Mouse (Mus musculus) thymus, adult 2 months (tissue): Measurements from ENCODE around the gene Il1rapl2. TPM values are rescaled to one million over a fixed set of nuclear protein-coding genes. Genes with fewer than 3 reads are reported as not detected.

Source experiments
- DNase-seq: peaks from one replicate; pipeline ENCODE4 v3.0.0; 2021
- H3K27ac ChIP-seq: fragments of 200-500 bp; 2 replicates; pipeline ENCODE4 v1.5.1; 2012; ENCODE audit warnings: low read length, control low read depth; ENCODE audit not compliant: control insufficient read depth, insufficient read depth
- H3K27me3 ChIP-seq: fragments of 200-500 bp; 2 replicates; pipeline ENCODE4 v1.6.1; 2012; ENCODE audit warnings: mild to moderate bottlenecking, low read length, moderate library complexity, mixed read lengths; ENCODE audit not compliant: control insufficient read depth, insufficient read depth
- H3K36me3 ChIP-seq: fragments of 200-500 bp; 2 replicates; pipeline ENCODE4 v1.6.1; 2012; ENCODE audit warnings: mild to moderate bottlenecking, low read length, moderate library complexity; ENCODE audit not compliant: control insufficient read depth, insufficient read depth
- H3K4me1 ChIP-seq: fragments of 200-500 bp; replicated peaks from 2 replicates; pipeline ENCODE4 v1.6.1; 2012; ENCODE audit warnings: low read length; ENCODE audit not compliant: control insufficient read depth, insufficient read depth
- H3K4me3 ChIP-seq: fragments of 200-500 bp; 2 replicates; pipeline ENCODE4 v1.5.1; 2012; ENCODE audit warnings: mild to moderate bottlenecking, low read length, control low read depth, moderate library complexity; ENCODE audit not compliant: control insufficient read depth, insufficient read depth
- CTCF ChIP-seq: fragments of 200-500 bp; IDR thresholded peaks from 2 replicates; pipeline ENCODE4 v1.5.1; 2012; ENCODE audit warnings: mild to moderate bottlenecking, control low read depth, low read length, moderate library complexity, borderline replicate concordance; ENCODE audit not compliant: control insufficient read depth, poor library complexity, insufficient read depth; ENCODE audit errors: extremely low read depth
- POLR2A ChIP-seq: fragments of 200-500 bp; IDR thresholded peaks from 2 replicates; pipeline ENCODE4 v1.6.1; 2012; ENCODE audit warnings: mild to moderate bottlenecking, low read length, control low read depth, moderate library complexity; ENCODE audit not compliant: control insufficient read depth, poor library complexity, insufficient read depth; ENCODE audit errors: extremely low read depth
- WGBS: fragments of 180-500 bp; shearing (Covaris S2); methylation state at CpG from one replicate; pipeline ENCODE4 v1.1.7; 2018; 5-methylcytosine and 5-hydroxymethylcytosine counted together
- polyA plus RNA-seq: library from polyadenylated mRNA; depleted of rRNA; stranded (reverse); fragments of >200 nt; gene quantifications from 2 replicates; pipeline ENCODE4 v1.2.3, GENCODE M21; 2012

Gene Il1rapl2
- polyA plus RNA-seq, 1 experiment: not detected

DNA sequence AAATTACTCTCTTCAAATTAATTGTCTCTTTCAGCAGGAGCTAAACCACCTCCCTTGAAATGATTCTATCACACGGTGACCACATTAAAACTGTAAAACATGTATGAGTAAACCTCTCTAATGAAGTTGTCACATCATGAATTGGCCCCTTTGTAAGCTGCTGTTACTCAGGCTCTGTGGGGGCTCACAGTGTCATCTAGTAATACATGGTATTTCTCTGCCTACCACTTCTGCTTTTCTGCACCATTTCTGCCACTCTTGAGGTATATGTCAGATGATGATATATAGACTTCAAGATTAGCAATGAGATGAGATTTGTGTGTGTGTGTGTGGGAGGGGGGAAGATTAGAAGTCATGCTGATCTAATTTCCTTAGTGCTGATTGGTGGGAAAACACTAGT, 117.6 kb downstream of the Il1rapl2 start:
- Histone ChIP-seq H3K4me1 (no peaks in the 10 kb centered on the region), H3K4me3 (no peak overlapping the region), H3K27ac (no peak overlapping the region), H3K36me3 (no peaks in the 10 kb centered on the region), H3K27me3 (no peaks in the 10 kb centered on the region)
- DNase-seq: no peak
- TF ChIP-seq POLR2A: no peak
- TF ChIP-seq CTCF: no peak
- WGBS: 9% methylated on average over 1 of the region's 1 CpGs

DNA sequence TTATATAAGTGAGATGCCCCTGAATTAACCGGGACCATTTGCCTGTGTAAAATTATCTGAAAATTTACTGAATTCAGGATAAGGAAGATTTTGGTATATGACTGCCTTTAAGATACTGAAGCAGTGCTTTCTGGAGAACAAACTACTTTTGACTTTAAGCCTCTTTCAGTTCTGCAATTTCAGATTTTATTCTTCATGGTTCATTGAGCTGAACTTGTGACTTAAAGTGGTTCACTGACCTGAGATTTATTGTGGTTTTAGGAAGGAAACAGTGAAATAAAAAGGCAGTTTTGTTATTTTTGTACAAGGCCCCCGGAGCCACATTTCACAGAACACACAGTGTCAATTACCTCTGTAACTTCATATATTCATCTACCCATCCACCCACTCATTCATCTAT, 129.6 kb downstream of the Il1rapl2 start:
- DNase-seq: no peak
- no peak for TF ChIP-seq CTCF
- no peak for TF ChIP-seq POLR2A
- Histone ChIP-seq H3K27me3 (no peaks in the 10 kb centered on the region), H3K36me3 (no peaks in the 10 kb centered on the region), H3K4me1 (no peaks in the 10 kb centered on the region), H3K4me3 (no peak overlapping the region), H3K27ac (no peak overlapping the region)
- WGBS: 49% methylated on average over 2 of the region's 2 CpGs

DNA sequence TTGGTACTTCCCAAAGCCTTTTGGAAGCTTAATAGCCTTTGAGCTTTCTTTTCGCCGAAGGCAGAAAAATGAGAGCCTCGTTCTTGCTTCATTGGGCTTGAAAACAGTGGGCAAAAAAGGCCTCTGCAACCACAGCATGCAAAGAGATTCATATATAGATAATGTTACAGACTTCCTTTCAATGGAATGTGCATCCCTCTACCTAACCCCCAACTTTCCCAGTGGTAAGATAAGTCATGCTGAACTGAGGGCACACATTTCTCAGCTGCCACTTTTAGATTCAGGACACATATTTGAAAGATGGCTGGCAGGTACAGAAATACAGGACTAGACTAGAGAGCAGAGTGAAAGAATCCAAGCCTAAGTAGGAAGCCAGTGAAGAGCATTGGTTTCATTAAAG, 185.1 kb downstream of the Il1rapl2 start:
- Histone ChIP-seq H3K4me1 (no peaks in the 10 kb centered on the region), H3K36me3 (no peaks in the 10 kb centered on the region), H3K27ac (no peak overlapping the region), H3K27me3 (no peaks in the 10 kb centered on the region), H3K4me3 (no peak overlapping the region)
- WGBS: 73% methylated on average over 3 of the region's 3 CpGs
- DNase-seq: no peak
- no peak for TF ChIP-seq CTCF
- no peak for TF ChIP-seq POLR2A

DNA sequence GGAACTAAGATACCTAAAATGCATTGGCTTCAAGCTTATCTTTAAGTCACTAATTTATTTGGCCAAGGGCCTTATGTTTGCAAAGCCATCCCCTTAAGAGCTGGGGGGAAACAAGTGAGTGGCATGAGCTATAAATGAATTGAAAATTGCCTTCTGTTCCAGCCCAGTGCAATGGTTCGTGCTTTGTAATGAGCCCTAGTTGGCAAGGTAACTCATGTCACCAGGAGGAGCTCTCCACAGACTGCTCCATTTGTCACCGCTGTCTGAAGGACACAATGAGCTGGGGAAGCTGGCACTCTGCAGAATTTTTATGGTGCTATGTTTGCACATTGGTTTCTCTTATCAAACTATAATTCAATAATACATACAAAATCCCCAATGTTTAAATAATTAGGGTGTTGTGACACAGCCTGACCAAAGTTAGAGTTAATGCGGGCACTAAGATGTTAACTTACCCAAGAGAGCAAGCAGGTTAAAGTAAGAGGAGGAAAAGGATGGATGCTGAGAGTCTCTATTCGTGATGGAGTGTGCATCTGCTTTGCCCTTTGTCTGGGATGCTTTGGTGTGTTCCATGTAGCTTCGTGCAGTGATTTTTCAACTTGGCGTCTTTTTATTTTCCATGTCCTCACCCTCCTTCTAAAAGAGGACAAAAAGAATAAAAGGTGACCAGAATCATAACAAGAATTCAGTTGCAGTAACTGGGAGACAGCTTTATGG, 235.2 kb downstream of the Il1rapl2 start:
- TF ChIP-seq POLR2A: no peak
- no peak for TF ChIP-seq CTCF
- 70% methylated on average over 6 of the region's 6 CpGs for WGBS
- Histone ChIP-seq H3K4me3 (no peak overlapping the region), H3K36me3 (no peaks in the 10 kb centered on the region), H3K27me3 (no peaks in the 10 kb centered on the region), H3K27ac (no peak overlapping the region), H3K4me1 (no peaks in the 10 kb centered on the region)
- DNase-seq: no peak

DNA sequence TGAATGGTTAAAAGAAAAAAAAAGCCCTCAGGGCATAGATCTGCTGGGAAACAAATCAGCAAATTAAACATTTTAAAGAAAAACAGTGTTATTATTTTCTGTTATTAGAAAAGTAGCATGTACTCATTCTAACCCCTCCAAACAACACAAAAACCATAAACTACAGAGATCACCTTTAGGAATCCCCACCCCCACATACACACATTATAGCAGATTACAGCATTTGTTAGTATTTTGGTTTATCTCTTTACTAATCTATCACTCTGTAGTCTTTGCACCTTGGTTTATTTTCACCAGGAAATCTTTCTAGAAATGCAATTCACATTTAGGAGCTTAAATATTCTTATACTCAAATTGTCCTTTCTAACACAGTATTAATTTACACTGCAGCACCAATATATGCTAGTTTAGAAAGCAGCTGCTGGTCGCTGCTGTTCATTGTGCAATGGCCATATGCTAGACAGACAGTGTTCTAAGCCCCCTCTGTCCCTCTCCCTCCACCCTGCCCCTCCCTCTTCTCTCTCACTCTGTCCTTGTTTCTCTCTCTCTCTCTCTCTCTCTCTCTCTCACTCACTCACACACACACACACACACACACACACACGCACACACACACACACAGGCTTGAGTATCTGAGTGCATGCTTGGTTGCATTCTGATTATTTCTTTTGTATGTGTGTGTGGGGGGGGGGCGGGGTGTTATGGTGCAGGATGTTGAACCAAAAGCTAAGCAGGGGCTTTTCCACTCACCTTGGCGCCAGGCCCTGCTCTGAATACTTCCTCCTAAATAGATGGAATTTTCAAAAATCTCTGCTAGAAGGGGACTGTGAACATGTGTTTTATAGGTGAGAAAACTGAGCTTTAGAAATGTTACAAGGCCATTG, 236.1 kb downstream of the Il1rapl2 start:
- 88% methylated on average over 4 of the region's 4 CpGs for WGBS
- Histone ChIP-seq H3K4me1 (no peaks in the 10 kb centered on the region), H3K27ac (no peak overlapping the region), H3K4me3 (no peak overlapping the region), H3K36me3 (no peaks in the 10 kb centered on the region), H3K27me3 (no peaks in the 10 kb centered on the region)
- DNase-seq: no peak
- TF ChIP-seq POLR2A (no peak), CTCF (no peak)

DNA sequence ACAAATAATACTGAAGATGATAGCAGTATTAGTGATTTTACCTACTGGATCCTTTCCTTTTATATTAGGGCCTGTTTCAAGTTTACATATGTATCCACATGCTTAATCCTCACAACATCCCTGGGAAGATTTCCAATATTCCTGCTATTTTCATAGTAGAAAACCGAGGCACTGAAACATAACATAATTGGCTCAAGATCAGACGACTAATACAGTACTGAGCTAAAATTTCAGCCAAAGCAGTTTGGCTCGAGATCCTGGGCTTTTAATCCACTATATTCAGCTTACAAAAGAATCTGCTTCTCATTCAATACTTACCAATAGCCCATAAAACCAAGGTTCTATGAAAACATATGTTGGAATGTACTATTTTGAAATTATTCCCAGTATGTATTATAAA, 239.1 kb downstream of the Il1rapl2 start:
- no peaks in the 10 kb centered on the region for H3K36me3 ChIP-seq
- no peak for TF ChIP-seq POLR2A
- TF ChIP-seq CTCF: no peak
- H3K4me3 ChIP-seq: no peak overlapping the region
- no peaks in the 10 kb centered on the region for H3K27me3 ChIP-seq
- no peak for DNase-seq
- no peaks in the 10 kb centered on the region for H3K4me1 ChIP-seq
- 62% methylated on average over 3 of the region's 3 CpGs for WGBS
- H3K27ac ChIP-seq: no peak overlapping the region
